Mouse (Mus musculus) heart, embryonic 14.5 days (tissue): ENCODE measurements at regions not wholly inside any gene's neighbourhood (a gene's known extent, or its start where the extent isn't known, plus 50 kb on each side); places are given as distances from the start of the nearest gene placed in this dataset.
A peak's percentile ranks its signal among the peaks of the same experiment; 100 is the strongest.
"Not testable (repeated sequence)": the region's sequence is repeated elsewhere in the genome, so short reads cannot be mapped to it uniquely, and the experiment has no call there.

Experiments used
- ATAC-seq: fragments of 200-750 bp; cut with Nextera tagmentation; 2 replicates; pipeline ENCODE4 v1.8.0; 2017; ENCODE audit warnings: low read depth, moderate TSS enrichment; ENCODE audit not compliant: insufficient number of reproducible peaks, insufficient read depth, low FRiP score
- H3K27ac ChIP-seq, 2 experiments: fragments of 200-500 bp in 1 of 2; fragments of 300-500 bp in 1 of 2; sonication (generic) in 1 of 2; replicated peaks in 1 of 2; 2 replicates each; pipeline ENCODE4 v1.5.1; 2012 to 2014; ENCODE audit warnings: low read depth in 2 of 2, low read length in 2 of 2, control low read depth in 1 of 2, mild to moderate bottlenecking in 1 of 2, mixed read lengths in 1 of 2; ENCODE audit not compliant: control insufficient read depth in 1 of 2, insufficient read depth in 1 of 2
- H3K27me3 ChIP-seq: fragments of 300-500 bp; sonication (generic); 2 replicates; pipeline ENCODE4 v1.6.1; 2014; ENCODE audit warnings: mild to moderate bottlenecking, low read length, control low read depth; ENCODE audit not compliant: control insufficient read depth, insufficient read depth
- H3K36me3 ChIP-seq: fragments of 300-500 bp; sonication (generic); 2 replicates; pipeline ENCODE4 v1.6.1; 2014; ENCODE audit warnings: mild to moderate bottlenecking, control low read depth, low read length, mixed read lengths; ENCODE audit not compliant: control insufficient read depth, insufficient read depth
- H3K4me1 ChIP-seq, 2 experiments: fragments of 200-500 bp in 1 of 2; fragments of 300-500 bp in 1 of 2; sonication (generic) in 1 of 2; 2 replicates each; pipeline ENCODE4 v1.6.1; 2012 to 2014; ENCODE audit warnings: low read length in 2 of 2, control low read depth in 1 of 2, mixed read lengths in 1 of 2; ENCODE audit not compliant: control insufficient read depth in 2 of 2, insufficient read depth in 2 of 2
- H3K4me2 ChIP-seq: fragments of 300-500 bp; sonication (generic); 2 replicates; pipeline ENCODE4 v1.6.1; 2014; ENCODE audit warnings: mild to moderate bottlenecking, low read length
- H3K4me3 ChIP-seq, 2 experiments: fragments of 200-500 bp in 1 of 2; fragments of 300-500 bp in 1 of 2; sonication (generic) in 1 of 2; 2 replicates each; pipeline ENCODE4 v1.5.1; 2012 to 2014; ENCODE audit warnings: low read length in 2 of 2, mild to moderate bottlenecking in 2 of 2, control low read depth in 1 of 2, low read depth in 1 of 2, moderate library complexity in 1 of 2; ENCODE audit not compliant: control insufficient read depth in 1 of 2, insufficient read depth in 1 of 2
- H3K9ac ChIP-seq: fragments of 300-500 bp; sonication (generic); 2 replicates; pipeline ENCODE4 v1.6.1; 2014; ENCODE audit warnings: mild to moderate bottlenecking, low read length
- H3K9me3 ChIP-seq: fragments of 300-500 bp; sonication (generic); 2 replicates; pipeline ENCODE4 v1.6.1; 2016; ENCODE audit warnings: low read length, control low read depth; ENCODE audit not compliant: control insufficient read depth
- WGBS: fragments of 180-500 bp; shearing (Covaris S2); extraction: QIAGEN DNeasy Blood & Tissue Kit; methylation state at CpG from one replicate; pipeline ENCODE4 v1.1.7; 2014; 5-methylcytosine and 5-hydroxymethylcytosine counted together

DNA sequence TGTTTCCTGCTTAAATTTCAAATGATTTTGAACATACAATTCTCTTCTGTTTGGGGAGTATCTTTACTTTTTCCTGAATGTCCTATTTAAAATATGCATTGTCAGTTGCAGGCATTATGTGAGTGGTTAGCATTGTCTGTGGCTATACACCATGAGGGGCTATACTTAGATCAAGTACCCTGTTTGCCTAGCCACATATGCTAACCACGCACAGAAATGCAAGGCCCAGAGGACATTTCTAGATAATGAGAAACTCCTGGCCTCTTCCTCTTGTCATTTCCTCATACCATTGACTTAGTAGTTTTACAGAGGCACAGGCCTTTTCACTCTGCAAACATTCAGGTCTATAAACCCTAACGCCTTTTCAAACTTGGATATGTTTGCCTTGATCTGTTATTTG is 267.1 kb upstream of the Ift57 start:
- no peak overlapping the region for H3K4me2 ChIP-seq
- H3K9me3 ChIP-seq: no peaks in the 10 kb centered on the region
- H3K4me1 ChIP-seq: no peaks in the 10 kb centered on the region
- no peak overlapping the region for H3K27ac ChIP-seq
- no peak for ATAC-seq
- H3K4me3 ChIP-seq: no peak overlapping the region
- 51% methylated on average over 2 of the region's 2 CpGs for WGBS
- H3K27me3 ChIP-seq: no peaks in the 10 kb centered on the region
- no peaks in the 10 kb centered on the region for H3K36me3 ChIP-seq
- H3K9ac ChIP-seq: no peak overlapping the region

- 62% methylated on average over 1 of the region's 1 CpGs for WGBS
- no peak for ATAC-seq
- no peak overlapping the region for H3K9ac ChIP-seq
- no peaks in the 10 kb centered on the region for H3K27me3 ChIP-seq
- H3K36me3 ChIP-seq: no peaks in the 10 kb centered on the region
- H3K4me3 ChIP-seq: no peak overlapping the region
- H3K9me3 ChIP-seq: no peaks in the 10 kb centered on the region
- H3K4me1 ChIP-seq: no peaks in the 10 kb centered on the region
- no peak overlapping the region for H3K4me2 ChIP-seq
- no peak overlapping the region for H3K27ac ChIP-seq
Observed at GRCm38 (mm10) chr16:49441225-49441624, 257.8 kb upstream of the Ift57 start.

- H3K9ac ChIP-seq, H3K4me1 ChIP-seq, H3K4me3 ChIP-seq, H3K9me3 ChIP-seq, H3K27me3 ChIP-seq, ATAC-seq, H3K4me2 ChIP-seq, H3K36me3 ChIP-seq, H3K27ac ChIP-seq: not testable (repeated sequence)
- 89% methylated on average over 8 of the region's 9 CpGs for WGBS
Observed at GRCm38 (mm10) chr16:49447356-49447755, 251.7 kb upstream of the Ift57 start.

GRCm38 (mm10) chr16:49493881-49494280 is 205.2 kb upstream of the Ift57 start:
- WGBS: 79% methylated on average over 8 of the region's 8 CpGs
- peaks cover 3% of the 10 kb centered on the region; the same call in 1 of the 2 replicates for H3K9me3 ChIP-seq
- no peak overlapping the region for H3K4me2 ChIP-seq
- no peaks in the 10 kb centered on the region for H3K27me3 ChIP-seq
- no peak overlapping the region for H3K27ac ChIP-seq
- no peaks in the 10 kb centered on the region for H3K4me1 ChIP-seq
- no peaks in the 10 kb centered on the region for H3K36me3 ChIP-seq
- no peak for ATAC-seq
- no peak overlapping the region for H3K9ac ChIP-seq
- no peak overlapping the region for H3K4me3 ChIP-seq

GRCm38 (mm10) chr16:49497521-49498010 is 201.5 kb upstream of the Ift57 start:
- Histone ChIP-seq H3K4me1 (no peaks in the 10 kb centered on the region), H3K36me3 (no peaks in the 10 kb centered on the region), H3K4me2 (no peak overlapping the region), H3K27me3 (no peaks in the 10 kb centered on the region), H3K27ac (no peak overlapping the region), H3K4me3 (no peak overlapping the region), H3K9me3 (no peaks in the 10 kb centered on the region), H3K9ac (no peak overlapping the region)
- WGBS: 83% methylated on average over 3 of the region's 3 CpGs
- no peak for ATAC-seq

GRCm38 (mm10) chr16:49500818-49501217 is 198.2 kb upstream of the Ift57 start:
- Histone ChIP-seq H3K9ac (no peak overlapping the region), H3K4me3 (no peak overlapping the region), H3K4me2 (no peak overlapping the region), H3K27ac (no peak overlapping the region), H3K9me3 (no peaks in the 10 kb centered on the region), H3K36me3 (no peaks in the 10 kb centered on the region), H3K27me3 (no peaks in the 10 kb centered on the region), H3K4me1 (peaks cover 0 to 3% of the 10 kb centered on the region in 2 experiments; a peak in 2 of 4 replicates)
- ATAC-seq: no peak
- WGBS: 24% methylated on average over 4 of the region's 4 CpGs

DNA sequence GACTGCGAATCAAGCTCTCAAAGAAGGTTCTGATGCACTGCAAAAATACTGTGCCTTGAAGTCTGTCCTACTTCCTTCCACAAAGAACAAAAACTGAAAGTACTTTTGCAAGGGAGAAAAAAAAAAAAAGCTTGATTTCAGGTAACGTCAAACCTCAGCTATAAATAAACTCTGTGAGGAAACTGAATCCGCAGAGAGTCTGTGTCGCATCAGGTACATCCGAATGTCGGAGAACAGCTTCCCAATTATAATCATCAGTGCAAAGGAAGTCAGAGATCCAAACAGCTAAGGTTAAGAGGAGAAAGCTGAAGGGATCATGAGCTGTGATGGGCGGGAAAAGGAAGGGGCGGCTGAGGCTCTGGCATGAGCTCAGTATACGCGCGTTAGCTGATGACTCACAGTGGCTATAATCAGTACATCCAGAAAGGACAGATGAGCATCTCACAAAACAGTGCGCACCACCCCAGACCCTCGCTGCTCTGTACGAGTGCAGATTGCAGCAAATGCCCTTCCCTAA is 195.1 kb upstream of the Ift57 start:
- Histone ChIP-seq H3K9me3 (no peaks in the 10 kb centered on the region), H3K4me3 (no peak overlapping the region), H3K4me1 (peaks cover 0 to 3% of the 10 kb centered on the region in 2 experiments; a peak in 2 of 4 replicates), H3K27ac (no peak overlapping the region), H3K36me3 (no peaks in the 10 kb centered on the region), H3K9ac (no peak overlapping the region), H3K4me2 (peak overlapping the region; percentile 38), H3K27me3 (no peaks in the 10 kb centered on the region)
- no peak; the same call in 1 of the 2 replicates for ATAC-seq
- WGBS: 55% methylated on average over 14 of the region's 14 CpGs

GRCm38 (mm10) chr16:49504669-49505068 is 194.4 kb upstream of the Ift57 start:
- no peak for ATAC-seq
- no peaks in the 10 kb centered on the region for H3K36me3 ChIP-seq

More at GRCm38 (mm10) chr16:49504669-49505068, 194.4 kb upstream of the Ift57 start:
- Histone ChIP-seq H3K27ac (no peak overlapping the region), H3K9ac (no peak overlapping the region), H3K27me3 (no peaks in the 10 kb centered on the region), H3K9me3 (no peaks in the 10 kb centered on the region), H3K4me3 (no peak overlapping the region), H3K4me2 (peak overlapping the region; percentile 38; the same call in 1 of the 2 replicates), H3K4me1 (peaks cover 0 to 3% of the 10 kb centered on the region in 2 experiments; a peak in 2 of 4 replicates)
- 80% methylated on average over 6 of the region's 6 CpGs for WGBS
